Mouse (Mus musculus) E14TG2a.4 (cell line): ENCODE measurements at regions not wholly inside any gene's neighbourhood (a gene's known extent, or its start where the extent isn't known, plus 50 kb on each side); places are given as distances from the start of the nearest gene placed in this dataset.

Experiments used
- H3K27me3 ChIP-seq: 2 replicates; pipeline ENCODE4 v1.6.1; 2014; ENCODE audit warnings: low read length, control low read depth; ENCODE audit not compliant: insufficient read depth
- H3K36me3 ChIP-seq: 2 replicates; pipeline ENCODE4 v1.6.1; 2014; ENCODE audit warnings: low read length, control low read depth; ENCODE audit not compliant: insufficient read depth
- H3K4me1 ChIP-seq: replicated peaks from 2 replicates; pipeline ENCODE4 v1.6.1; 2014; ENCODE audit warnings: low read depth, low read length, control low read depth
- H3K4me3 ChIP-seq: replicated peaks from 2 replicates; pipeline ENCODE4 v1.5.1; 2014; ENCODE audit warnings: mild to moderate bottlenecking, low read length
- H3K9me3 ChIP-seq: 2 replicates; pipeline ENCODE4 v1.6.1; 2014; ENCODE audit warnings: low read length, control low read depth
- CTCF ChIP-seq: conservative IDR thresholded peaks from 2 replicates; pipeline ENCODE4 v1.5.1; 2014; ENCODE audit warnings: low read length
- NANOG ChIP-seq: IDR thresholded peaks from 2 replicates; pipeline ENCODE4 v1.6.1; 2014; ENCODE audit warnings: borderline replicate concordance, low read length, mixed read lengths
- POU5F1 ChIP-seq: IDR thresholded peaks from 2 replicates; pipeline ENCODE4 v1.6.1; 2014; ENCODE audit warnings: low read length, borderline replicate concordance

DNA sequence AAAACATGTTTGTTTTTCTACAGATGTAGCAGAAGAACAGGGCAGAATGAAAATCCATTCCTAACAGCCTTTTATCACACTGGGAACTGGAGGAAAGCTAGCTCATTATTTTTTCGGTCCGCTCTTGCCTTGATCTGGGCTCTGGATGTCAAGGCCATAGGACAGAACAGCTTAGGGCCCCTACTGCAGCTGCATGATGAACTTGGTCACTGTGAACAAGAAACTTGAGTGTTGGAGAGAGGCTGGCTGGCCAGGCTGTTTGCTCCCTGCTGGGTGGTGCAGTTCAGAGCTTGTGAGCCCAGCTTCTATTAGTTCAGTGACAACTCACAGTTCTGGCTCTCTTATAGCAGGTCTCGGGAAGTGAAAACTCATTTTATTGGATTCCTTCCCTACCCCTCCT lies 70.2 kb upstream of the Prlr start:
- H3K36me3 ChIP-seq = no peaks in the 10 kb centered on the region
- no peaks in the 10 kb centered on the region for H3K27me3 ChIP-seq
- no peak overlapping the region for H3K4me3 ChIP-seq
- no peaks in the 10 kb centered on the region; the same call in 1 of the 2 replicates for H3K9me3 ChIP-seq
- peaks cover 39% of the 10 kb centered on the region for H3K4me1 ChIP-seq
- no peak for TF ChIP-seq CTCF
- TF ChIP-seq POU5F1 = no peak
- no peak for TF ChIP-seq NANOG
